ENCODE assay signal across 25 mouse cellular contexts in genomic region chr3:42006672-42007265, GRCm38 (mm10).
"Had no signal": no experiment of that assay in that cellular context is flagged by ENCODE, and none has a peak within 500 bp of the region (broad histone marks: within the 10 kb centered on the region; RNA-seq: fewer than 3 reads in every experiment).

No protein-coding gene starts in this region.

- H3K4me2 ChIP-seq: heart, embryonic 11.5 days; heart, embryonic 13.5 days; heart, embryonic 15.5 days; hindbrain, embryonic 13.5 days; hindbrain, embryonic 15.5 days; liver, embryonic 11.5 days; liver, embryonic 13.5 days; liver, embryonic 15.5 days had no signal

- ATAC-seq: forebrain, postnatal 0 days; hindbrain, postnatal 0 days; intestine, embryonic 16.5 days had no signal

- H3K9me3 ChIP-seq: heart, embryonic 13.5 days; heart, embryonic 15.5 days; hindbrain, embryonic 13.5 days; hindbrain, embryonic 15.5 days; liver, embryonic 13.5 days; liver, embryonic 15.5 days had no signal

- H3K9ac ChIP-seq: forebrain, postnatal 0 days; heart, embryonic 13.5 days; heart, embryonic 15.5 days; hindbrain, embryonic 13.5 days; hindbrain, embryonic 15.5 days; liver, embryonic 13.5 days; liver, embryonic 15.5 days had no signal

- H3K4me3 ChIP-seq: heart, adult 2 months; heart, embryonic 13.5 days; heart, embryonic 15.5 days; hindbrain, embryonic 13.5 days; hindbrain, embryonic 15.5 days; left cerebral cortex, adult 2 months; liver, embryonic 13.5 days; liver, embryonic 15.5 days had no signal

- DNase-seq: forebrain, postnatal 0 days; gastrocnemius, postnatal 14 days; gastrocnemius, postnatal 36 days; heart, adult 11 months; heart, adult 2 months; heart, postnatal 14 days; heart, postnatal 36 days; kidney, adult 11 months; kidney, adult 2 months; kidney, adult 9 months; kidney, postnatal 14 days; kidney, postnatal 36 days; layer of hippocampus, adult 9-11 months; liver; liver, embryonic 13.5 days had no signal

- H3K27ac ChIP-seq: heart, adult 2 months; heart, embryonic 13.5 days; heart, embryonic 15.5 days; hindbrain, embryonic 13.5 days; hindbrain, embryonic 15.5 days; hindbrain, postnatal 0 days; left cerebral cortex, adult 2 months; liver, embryonic 13.5 days; liver, embryonic 15.5 days had no signal

- H3K27me3 ChIP-seq: heart, embryonic 13.5 days; heart, embryonic 15.5 days; hindbrain, embryonic 13.5 days; hindbrain, embryonic 15.5 days; liver, embryonic 13.5 days; liver, embryonic 15.5 days had no signal

- H3K36me3 ChIP-seq: heart, embryonic 13.5 days; heart, embryonic 15.5 days; hindbrain, embryonic 13.5 days; hindbrain, embryonic 15.5 days; liver, embryonic 13.5 days; liver, embryonic 15.5 days had no signal

- H3K4me1 ChIP-seq: heart, embryonic 13.5 days; heart, embryonic 15.5 days; hindbrain, embryonic 13.5 days; hindbrain, embryonic 15.5 days; liver, embryonic 13.5 days; liver, embryonic 15.5 days had no signal
